Mouse (Mus musculus): ENCODE results near the gene Gm18336. TPM values are rescaled to one million over a fixed set of nuclear protein-coding genes. Genes with fewer than 3 reads are reported as not detected.

The Gm18336 gene
- polyA plus RNA-seq, 1 experiment from 2014 or later = not detected

GRCm38 (mm10) chrX:73363291-73363690, 35.2 kb downstream of the Gm18336 start:
- Histone ChIP-seq H3K9me3 (no peaks in the 10 kb centered on the region), H3K4me2 (no peak overlapping the region), H3K36me3 (0 out of 2 replicates have a peak, but pooled peaks cover 6% of the 10 kb centered on the region), H3K27me3 (no peaks in the 10 kb centered on the region), H3K27ac (replicated peaks) (no peak overlapping the region), H3K4me3 (no peak overlapping the region), H3K4me1 (replicated peaks) (no peaks in the 10 kb centered on the region), H3K9ac (no peak overlapping the region)
- no peak for ATAC-seq (ENCODE audit: low read depth)

DNA sequence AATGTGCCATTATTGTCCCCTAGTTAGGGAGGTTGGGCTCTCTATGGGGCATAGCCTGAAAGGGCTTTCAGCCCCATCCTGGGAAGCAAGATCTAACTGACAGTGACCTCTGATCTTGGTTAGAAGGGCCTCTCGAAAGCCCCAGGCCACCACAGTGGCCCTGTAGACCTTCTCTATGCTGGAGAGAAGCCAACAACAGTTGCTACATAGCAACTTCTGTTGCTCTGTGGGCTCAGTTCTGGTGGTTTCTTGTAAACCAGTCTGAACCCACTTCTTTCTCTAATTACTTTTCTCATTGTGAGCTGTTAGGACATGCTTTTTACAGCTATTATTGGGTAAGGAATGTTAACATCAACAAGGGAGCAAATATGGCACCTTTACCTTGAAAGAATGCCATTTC, 41.8 kb downstream of the Gm18336 start:
- Histone ChIP-seq H3K27me3 (no peaks in the 10 kb centered on the region), H3K9ac (no peak overlapping the region), H3K4me1 (replicated peaks) (no peaks in the 10 kb centered on the region), H3K27ac (replicated peaks) (no peak overlapping the region), H3K4me3 (no peak overlapping the region), H3K36me3 (peaks cover 57% of the 10 kb centered on the region), H3K4me2 (no peak overlapping the region), H3K9me3 (peaks cover 7% of the 10 kb centered on the region)
- ATAC-seq (ENCODE audit: low read depth) = no peak
- WGBS = 57% methylated on average over 1 of the region's 1 CpGs

DNA sequence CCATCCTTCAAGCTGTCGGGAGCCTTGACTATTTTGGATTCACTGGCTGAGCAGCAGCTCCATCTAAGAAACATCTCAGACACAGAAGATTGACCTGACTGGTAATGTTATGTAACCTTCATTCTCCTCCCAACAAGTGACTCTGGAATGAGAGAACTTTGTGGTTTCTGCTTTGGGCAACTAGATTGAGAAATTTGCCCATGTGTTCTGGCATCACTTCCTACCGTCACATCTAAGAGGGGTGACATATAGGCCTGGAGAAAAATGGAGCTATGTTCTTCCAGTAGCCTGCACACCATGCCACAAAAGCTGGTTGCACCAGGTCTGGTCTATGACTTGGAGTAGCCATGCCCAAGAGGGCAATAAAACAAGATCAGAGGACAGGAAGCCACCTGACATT, 42.4 kb downstream of the Gm18336 start:
- Histone ChIP-seq H3K27me3 (no peaks in the 10 kb centered on the region), H3K4me3 (no peak overlapping the region), H3K4me2 (no peak overlapping the region), H3K27ac (replicated peaks) (no peak overlapping the region), H3K4me1 (replicated peaks) (no peaks in the 10 kb centered on the region), H3K36me3 (peaks cover 61% of the 10 kb centered on the region), H3K9me3 (peaks cover 7% of the 10 kb centered on the region), H3K9ac (no peak overlapping the region)
- 91% methylated on average over 2 of the region's 2 CpGs for WGBS
- ATAC-seq (ENCODE audit: low read depth) = no peak

Other genes starting within 250 kb of the Gm18336 start
- gene Xlr5b, start 249.9 kb downstream of the Gm18336 start, polyA plus RNA-seq (2015; fragmentation: Nextera tagmentation; extraction: Ambion mirVana) = not detected in 2 replicates
- gene DXBay18, start 249.3 kb downstream of the Gm18336 start, polyA plus RNA-seq (2015; fragmentation: Nextera tagmentation; extraction: Ambion mirVana) = 0.33 TPM in 1 of 2 replicates, not detected in the other
- not detected in 2 replicates for gene Spin2d, start 221.7 kb downstream of the Gm18336 start, polyA plus RNA-seq (2015; fragmentation: Nextera tagmentation; extraction: Ambion mirVana)
- 21.3 and 22.3 TPM in 2 replicates for gene Xlr3b, start 206.5 kb downstream of the Gm18336 start, polyA plus RNA-seq (2015; fragmentation: Nextera tagmentation; extraction: Ambion mirVana)
- gene Xlr4b, start 184.4 kb downstream of the Gm18336 start, polyA plus RNA-seq (2015; fragmentation: Nextera tagmentation; extraction: Ambion mirVana) = 0.74 and 1.2 TPM in 2 replicates
- gene F8a, start 170.4 kb downstream of the Gm18336 start, polyA plus RNA-seq (2015; fragmentation: Nextera tagmentation; extraction: Ambion mirVana) = 29.9 and 33.8 TPM in 2 replicates
- gene Xlr4c, start 155.6 kb downstream of the Gm18336 start, polyA plus RNA-seq (2015; fragmentation: Nextera tagmentation; extraction: Ambion mirVana) = 0.69 TPM in 1 of 2 replicates, not detected in the other
- 0.57 and 0.65 TPM in 2 replicates for gene Xlr3c, start 133.3 kb downstream of the Gm18336 start, polyA plus RNA-seq (2015; fragmentation: Nextera tagmentation; extraction: Ambion mirVana)
- not detected in 2 replicates for gene Xlr5a, start 105.8 kb downstream of the Gm18336 start, polyA plus RNA-seq (2015; fragmentation: Nextera tagmentation; extraction: Ambion mirVana)
- gene Xlr5c, start 105.8 kb downstream of the Gm18336 start, polyA plus RNA-seq (2015; fragmentation: Nextera tagmentation; extraction: Ambion mirVana) = not detected in 2 replicates
- not detected in 2 replicates for gene Gm45015, start 61.9 kb downstream of the Gm18336 start, polyA plus RNA-seq (2015; fragmentation: Nextera tagmentation; extraction: Ambion mirVana)
- gene Zfp275, start 56.1 kb downstream of the Gm18336 start, polyA plus RNA-seq (2015; fragmentation: Nextera tagmentation; extraction: Ambion mirVana) = 10.6 and 11.0 TPM in 2 replicates
- gene Zfp92, start 12.4 kb upstream of the Gm18336 start, polyA plus RNA-seq (2015; fragmentation: Nextera tagmentation; extraction: Ambion mirVana) = 0.31 and 0.43 TPM in 2 replicates
- not detected in 2 replicates for gene Trex2, start 36.6 kb upstream of the Gm18336 start, polyA plus RNA-seq (2015; fragmentation: Nextera tagmentation; extraction: Ambion mirVana)
- gene Haus7, start 60.3 kb upstream of the Gm18336 start, polyA plus RNA-seq (2015; fragmentation: Nextera tagmentation; extraction: Ambion mirVana) = 59.9 and 64.1 TPM in 2 replicates
- 32.8 and 35.2 TPM in 2 replicates for gene Bgn, start 84.9 kb upstream of the Gm18336 start, polyA plus RNA-seq (2015; fragmentation: Nextera tagmentation; extraction: Ambion mirVana)
- 3.2 and 3.7 TPM in 2 replicates for gene Atp2b3, start 104.3 kb upstream of the Gm18336 start, polyA plus RNA-seq (2015; fragmentation: Nextera tagmentation; extraction: Ambion mirVana)
- 1.1 and 1.6 TPM in 2 replicates for gene Dusp9, start 240.7 kb upstream of the Gm18336 start, polyA plus RNA-seq (2015; fragmentation: Nextera tagmentation; extraction: Ambion mirVana)